Comparison of ENCODE assay signal across 10 mouse cellular contexts in genomic region chr10:53519068-53519954, GRCm38 (mm10).
DNase-seq lines count a peak whose midpoint lies in the region; ATAC-seq lines count a peak whose summit lies in the region.
"Had no signal": no experiment of that assay in that cellular context is flagged by ENCODE, and none has a peak within 500 bp of the region (broad histone marks: within the 10 kb centered on the region; RNA-seq: fewer than 3 reads in every experiment).

No protein-coding gene starts in this region.

- no peak overlapping the region for H3K4me3 ChIP-seq in kidney, embryonic 14.5 days (ENCODE audit: low read length)
- no peak overlapping the region for H3K4me3 ChIP-seq in embryonic facial prominence, embryonic 12.5 days
- H3K4me3 ChIP-seq: liver, embryonic 15.5 days had no signal

- H3K27ac ChIP-seq in kidney, embryonic 14.5 days (ENCODE audit: low read depth, low read length): peak overlapping the region; percentile 59; the same call in 1 of the 2 replicates
- H3K27ac ChIP-seq in embryonic facial prominence, embryonic 12.5 days: peak overlapping the region; percentile 72
- H3K27ac ChIP-seq: liver, embryonic 15.5 days had no signal

- no peaks in the 10 kb centered on the region for H3K27me3 ChIP-seq in kidney, embryonic 14.5 days (ENCODE audit: control insufficient read depth, insufficient read depth, low read length)
- H3K27me3 ChIP-seq in embryonic facial prominence, embryonic 12.5 days: no peaks in the 10 kb centered on the region
- H3K27me3 ChIP-seq: liver, embryonic 15.5 days had no signal

- no peak overlapping the region for H3K9ac ChIP-seq in kidney, embryonic 14.5 days (ENCODE audit: low read depth, low read length)
- H3K9ac ChIP-seq in embryonic facial prominence, embryonic 12.5 days: no peak overlapping the region
- H3K9ac ChIP-seq: liver, embryonic 15.5 days had no signal

- no peak for DNase-seq in kidney, adult 11 months
- DNase-seq in heart, postnatal 4 days: peak; percentile 54
- DNase-seq in layer of hippocampus, adult 9-11 months: no peak
- no peak for DNase-seq in cerebellum, adult 11 months
- no peak for DNase-seq in c-Kit-positive CD71-positive TER-119-positive erythroid progenitor cells, embryonic 14.5 days (ENCODE audit: low spot score)

- peak; percentile 66; the same call in 1 of the 2 replicates for ATAC-seq in kidney, embryonic 14.5 days (ENCODE audit: low FRiP score, low TSS enrichment)
- ATAC-seq in embryonic facial prominence, embryonic 12.5 days (ENCODE audit: insufficient number of reproducible peaks, insufficient read depth, low FRiP score, low TSS enrichment): no peak
- ATAC-seq in megakaryocyte, adult 5-6 weeks (ENCODE audit: poor library complexity, severe bottlenecking): 0 out of 2 replicates have a peak, but pooled peaks have one; percentile 15

- no peak overlapping the region for H3K4me2 ChIP-seq in kidney, embryonic 14.5 days (replicated peaks; ENCODE audit: low read depth, low read length)
- no peak overlapping the region for H3K4me2 ChIP-seq in embryonic facial prominence, embryonic 12.5 days (replicated peaks)
- H3K4me2 ChIP-seq: liver, embryonic 15.5 days had no signal

- peaks cover 12% of the 10 kb centered on the region; the same call in 1 of the 2 replicates for H3K4me1 ChIP-seq in kidney, embryonic 14.5 days (ENCODE audit: control insufficient read depth, insufficient read depth, low read length)
- H3K4me1 ChIP-seq in embryonic facial prominence, embryonic 12.5 days: peaks cover 25% of the 10 kb centered on the region
- H3K4me1 ChIP-seq: liver, embryonic 15.5 days had no signal

- H3K36me3 ChIP-seq in kidney, embryonic 14.5 days (ENCODE audit: control insufficient read depth, insufficient read depth, low read length): no peaks in the 10 kb centered on the region
- H3K36me3 ChIP-seq in embryonic facial prominence, embryonic 12.5 days: no peaks in the 10 kb centered on the region
- H3K36me3 ChIP-seq: G1E; liver, embryonic 15.5 days had no signal

- no peaks in the 10 kb centered on the region for H3K9me3 ChIP-seq in kidney, embryonic 14.5 days (ENCODE audit: control insufficient read depth, low read length)
- H3K9me3 ChIP-seq in embryonic facial prominence, embryonic 12.5 days: no peaks in the 10 kb centered on the region
- H3K9me3 ChIP-seq: G1E; liver, embryonic 15.5 days had no signal

- WGBS in kidney, embryonic 14.5 days: 37% methylated on average over 14 of the region's 14 CpGs
- WGBS in embryonic facial prominence, embryonic 12.5 days: 32% methylated on average over 14 of the region's 14 CpGs
